Mouse (Mus musculus): Measurements from ENCODE around the gene Ppm1j. TPM values are rescaled to one million over a fixed set of nuclear protein-coding genes. Genes with fewer than 3 reads are reported as not detected.

Ppm1j gene
- polyA plus RNA-seq, 1 experiment from 2014 or later = 0.69 TPM

Other genes starting within 250 kb of the Ppm1j start
- gene Slc16a1, start 142.4 kb upstream of the Ppm1j start, polyA plus RNA-seq (2014; fragmentation: Nextera tagmentation; extraction: Ambion mirVana) = 18.1 and 21.2 TPM in 2 replicates
- 0.05 and 0.06 TPM in 2 replicates for gene Fam19a3, start 784 bp downstream of the Ppm1j start, polyA plus RNA-seq (2014; fragmentation: Nextera tagmentation; extraction: Ambion mirVana)
- gene Rhoc, start 7.3 kb downstream of the Ppm1j start, polyA plus RNA-seq (2014; fragmentation: Nextera tagmentation; extraction: Ambion mirVana) = 53.3 and 62.4 TPM in 2 replicates
- 4.7 and 4.9 TPM in 2 replicates for gene Mov10, start 37.5 kb downstream of the Ppm1j start, polyA plus RNA-seq (2014; fragmentation: Nextera tagmentation; extraction: Ambion mirVana)
- gene St7l, start 82.9 kb downstream of the Ppm1j start, polyA plus RNA-seq (2014; fragmentation: Nextera tagmentation; extraction: Ambion mirVana) = 37.8 and 38.3 TPM in 2 replicates
- 207 and 217 TPM in 2 replicates for gene Capza1, start 83.4 kb downstream of the Ppm1j start, polyA plus RNA-seq (2014; fragmentation: Nextera tagmentation; extraction: Ambion mirVana)
- gene Wnt2b, start 180.9 kb downstream of the Ppm1j start, polyA plus RNA-seq (2014; fragmentation: Nextera tagmentation; extraction: Ambion mirVana) = 0.38 and 0.83 TPM in 2 replicates